Mouse (Mus musculus) liver, embryonic 14.5 days (tissue): ENCODE data around the gene 1700020A23Rik. TPM values are rescaled to one million over a fixed set of nuclear protein-coding genes. Genes with fewer than 3 reads are reported as not detected.

Experiments used
- ATAC-seq: fragments of 200-750 bp; cut with Nextera tagmentation; 2 replicates; pipeline ENCODE4 v1.8.0; 2017; ENCODE audit warnings: moderate number of reproducible peaks, mild to moderate bottlenecking, moderate library complexity; ENCODE audit not compliant: insufficient read depth
- DNase-seq, 3 experiments: peaks; one replicate each; pipeline ENCODE4 v3.0.0-alpha.2; 2012 to 2013; ENCODE audit warnings: low read depth in 3 of 3, low spot score in 3 of 3
- H3K27ac ChIP-seq: fragments of 300-500 bp; sonication (generic); 2 replicates; pipeline ENCODE4 v1.5.1; 2014; ENCODE audit warnings: moderate library complexity, mild to moderate bottlenecking, control low read depth, inconsistent platforms
- H3K27me3 ChIP-seq: fragments of 300-500 bp; sonication (generic); 2 replicates; pipeline ENCODE4 v1.6.1; 2014; ENCODE audit warnings: mild to moderate bottlenecking, low read length, moderate library complexity; ENCODE audit not compliant: control insufficient read depth, insufficient read depth
- H3K36me3 ChIP-seq: fragments of 300-500 bp; sonication (generic); replicated peaks from 2 replicates; pipeline ENCODE4 v1.6.1; 2014; ENCODE audit warnings: low read depth; ENCODE audit not compliant: control insufficient read depth, insufficient read depth
- H3K4me1 ChIP-seq, 2 experiments: fragments of 200-500 bp in 1 of 2; fragments of 300-500 bp in 1 of 2; sonication (generic) in 1 of 2; replicated peaks; 2 replicates each; pipeline ENCODE4 v1.6.1; 2012 to 2014; ENCODE audit warnings: antibody characterized with exemption in 1 of 2, inconsistent platforms in 1 of 2, low read length in 1 of 2; ENCODE audit not compliant: control insufficient read depth in 2 of 2, insufficient read depth in 2 of 2
- H3K4me2 ChIP-seq: fragments of 300-500 bp; sonication (generic); 2 replicates; pipeline ENCODE4 v1.6.1; 2014; ENCODE audit warnings: low read depth, mild to moderate bottlenecking, control low read depth, moderate library complexity
- H3K4me3 ChIP-seq, 2 experiments: fragments of 200-500 bp in 1 of 2; fragments of 300-500 bp in 1 of 2; sonication (generic) in 1 of 2; 2 replicates each; pipeline ENCODE4 v1.5.1; 2012 to 2014; ENCODE audit warnings: low read depth in 2 of 2, low read length in 2 of 2, mild to moderate bottlenecking in 2 of 2, control low read depth in 1 of 2, inconsistent platforms in 1 of 2, moderate library complexity in 1 of 2; ENCODE audit not compliant: insufficient read depth in 1 of 2
- H3K9ac ChIP-seq: fragments of 300-500 bp; sonication (generic); replicated peaks from 2 replicates; pipeline ENCODE4 v1.6.1; 2014; ENCODE audit warnings: mild to moderate bottlenecking, control low read depth, moderate library complexity
- H3K9me3 ChIP-seq: fragments of 300-500 bp; sonication (generic); 2 replicates; pipeline ENCODE4 v1.6.1; 2016; ENCODE audit warnings: low read length, mixed read lengths; ENCODE audit not compliant: control insufficient read depth
- CTCF ChIP-seq: IDR thresholded peaks from 2 replicates; pipeline ENCODE4 v1.5.1; 2016; ENCODE audit warnings: antibody characterized with exemption, low read depth, control low read depth
- EP300 ChIP-seq: IDR thresholded peaks from 2 replicates; pipeline ENCODE4 v1.6.1; 2016; ENCODE audit warnings: antibody characterized with exemption, low read depth
- WGBS: fragments of 180-500 bp; shearing (Covaris S2); extraction: QIAGEN DNeasy Blood & Tissue Kit; methylation state at CpG from one replicate; pipeline ENCODE4 v1.1.7; 2014; ENCODE audit not compliant: insufficient replicate concordance; 5-methylcytosine and 5-hydroxymethylcytosine counted together
- polyA plus RNA-seq, 2 experiments: library from polyadenylated mRNA; depleted of rRNA in 1 of 2; stranded (reverse) in 1 of 2; unstranded in 1 of 2; fragments of >200 nt; fragmentation: Nextera tagmentation in 1 of 2; extraction: Ambion mirVana in 1 of 2; gene quantifications; 2 replicates each; pipeline versions ENCODE4 v1.2.1 to v1.2.3; 2012 to 2014

The 1700020A23Rik gene
- polyA plus RNA-seq, 2 experiments: not detected

DNA sequence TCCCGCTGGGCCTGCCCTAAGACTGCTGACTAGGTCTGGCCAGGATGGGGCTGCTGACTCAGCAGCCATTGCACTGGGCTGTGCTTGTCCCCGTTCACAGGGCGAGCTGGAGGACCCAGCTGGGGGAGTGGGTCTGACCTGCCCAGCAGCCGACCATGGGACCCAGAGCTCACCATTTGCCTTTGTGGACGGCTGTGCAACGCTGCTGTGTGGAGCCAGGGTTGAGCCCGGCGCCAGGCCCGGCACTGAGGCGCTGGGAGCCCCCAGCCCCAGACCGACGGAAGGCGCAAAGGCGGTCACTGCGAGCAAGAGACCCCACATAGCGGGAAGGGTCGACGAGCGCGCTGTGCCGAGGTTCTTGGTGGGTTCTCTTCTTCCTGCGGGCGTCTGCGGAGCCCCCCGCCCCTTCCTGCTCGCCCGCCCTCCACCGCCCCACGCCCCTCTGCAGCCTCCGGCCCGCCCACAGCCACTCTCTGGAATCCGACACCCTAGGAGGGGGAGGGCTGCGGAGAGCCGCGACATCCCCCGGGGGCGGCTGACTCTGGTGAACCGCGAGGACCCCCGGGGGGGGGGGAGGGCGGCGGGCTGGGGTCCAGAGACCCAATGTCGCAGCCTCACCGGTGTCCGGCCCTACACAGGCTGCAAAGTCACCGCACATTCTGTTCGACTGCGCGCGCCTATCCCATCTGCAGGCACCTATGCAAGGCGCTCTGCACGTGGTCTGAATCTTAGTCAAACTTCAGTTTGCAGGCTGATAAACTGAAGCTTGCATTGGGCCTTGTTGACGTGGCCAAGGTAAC lies 7.7 kb upstream of the 1700020A23Rik start, which contains the start of gene Cpxm1:
Gene Cpxm1 (minus strand): TSS at position 389 of the 800 bp plus-strand sequence.
- H3K9ac ChIP-seq: no peak within 1 kb of the TSS
- peak within 1 kb of the TSS; percentile 29 to 46 for H3K4me3 ChIP-seq
- H3K36me3 ChIP-seq: no peaks in the 10 kb centered on the region
- peak within 1 kb of the TSS; percentile 63 for H3K4me2 ChIP-seq
- WGBS: 3% methylated on average over 49 of the region's 53 CpGs
- peaks cover 21% of the 10 kb centered on the region for H3K27me3 ChIP-seq
- no peak for DNase-seq
- no peaks in the 10 kb centered on the region for H3K9me3 ChIP-seq
- no peak for TF ChIP-seq EP300
- TF ChIP-seq CTCF: no peak
- H3K4me1 ChIP-seq: no peaks in the 10 kb centered on the region
- peak; percentile 43; the same call in 1 of the 2 replicates for ATAC-seq
- no peak within 1 kb of the TSS for H3K27ac ChIP-seq

DNA sequence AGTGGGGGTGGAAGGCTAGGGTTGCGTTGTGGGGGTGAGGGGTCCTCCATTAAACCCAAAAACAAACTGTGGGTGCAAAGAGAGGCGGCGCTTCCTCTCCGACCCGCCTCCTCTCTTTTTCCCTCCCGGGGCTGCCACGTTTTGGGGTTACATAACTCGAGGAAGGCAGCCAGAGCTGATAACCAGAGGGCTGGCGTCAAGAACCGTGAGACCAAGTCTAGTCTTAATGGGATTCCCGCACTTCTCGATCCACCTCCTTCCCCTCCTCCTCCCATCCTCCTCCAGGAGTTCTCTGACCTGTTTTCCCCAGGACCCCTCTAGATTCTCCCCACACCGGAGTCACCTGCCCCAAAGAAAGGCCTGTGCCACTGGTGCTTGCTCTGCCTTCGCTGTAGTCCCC lies 7.0 kb upstream of the 1700020A23Rik start:
- H3K4me1 ChIP-seq: no peaks in the 10 kb centered on the region
- no peak for TF ChIP-seq EP300
- TF ChIP-seq CTCF: no peak
- ATAC-seq: no peak
- no peak overlapping the region for H3K27ac ChIP-seq
- 13% methylated on average over 14 of the region's 14 CpGs for WGBS
- H3K9ac ChIP-seq: no peak overlapping the region
- H3K36me3 ChIP-seq: no peaks in the 10 kb centered on the region
- H3K27me3 ChIP-seq: peaks cover 21% of the 10 kb centered on the region
- peak overlapping the region; percentile 63 for H3K4me2 ChIP-seq
- no peak overlapping the region for H3K4me3 ChIP-seq
- H3K9me3 ChIP-seq: no peaks in the 10 kb centered on the region
- DNase-seq: no peak

DNA sequence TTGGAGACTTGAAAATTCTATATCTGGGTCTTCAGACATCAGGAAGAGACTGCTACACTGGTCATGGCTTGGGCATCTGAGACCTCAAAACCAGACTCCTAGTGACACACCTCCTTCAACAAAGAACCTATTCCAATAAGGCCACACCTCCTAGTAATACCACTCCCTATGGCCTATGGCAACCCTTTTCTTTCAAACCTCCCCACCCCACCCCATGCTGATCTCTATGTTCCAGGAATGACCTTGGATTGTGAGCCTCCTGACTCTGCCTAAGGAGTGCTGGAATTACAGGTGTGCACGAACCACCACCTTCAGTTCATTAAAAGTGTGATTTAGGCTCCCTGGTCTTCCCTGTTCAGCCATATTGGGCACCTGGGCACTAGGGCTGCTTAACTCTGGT lies 5.0 kb upstream of the 1700020A23Rik start:
- Histone ChIP-seq H3K4me1 (no peaks in the 10 kb centered on the region), H3K27me3 (peaks cover 21% of the 10 kb centered on the region), H3K4me2 (no peak overlapping the region), H3K27ac (no peak overlapping the region), H3K36me3 (no peaks in the 10 kb centered on the region), H3K9me3 (no peaks in the 10 kb centered on the region), H3K4me3 (no peak overlapping the region), H3K9ac (no peak overlapping the region)
- WGBS: 50% methylated on average over 1 of the region's 1 CpGs
- no peak for ATAC-seq
- no peak for TF ChIP-seq EP300
- no peak for TF ChIP-seq CTCF
- no peak for DNase-seq

DNA sequence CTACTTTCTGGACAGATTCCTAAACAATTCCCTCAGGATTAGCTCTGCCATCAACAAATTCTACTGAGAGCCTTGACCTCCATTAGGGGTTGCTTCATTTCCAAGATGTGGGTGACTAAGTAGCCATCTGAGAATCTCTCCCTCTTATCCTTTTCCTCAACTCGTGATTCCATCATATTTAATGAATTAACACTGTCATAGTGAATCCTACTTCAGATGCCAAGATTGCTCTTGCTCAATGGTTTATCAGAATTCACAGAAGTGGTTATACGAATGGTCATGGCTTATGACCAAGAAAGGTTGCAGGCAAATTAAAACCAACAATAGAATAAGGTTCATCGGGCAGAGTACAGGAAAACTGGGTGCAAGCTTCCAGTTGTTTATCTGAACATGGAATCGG lies 3.2 kb upstream of the 1700020A23Rik start:
- Histone ChIP-seq H3K4me2 (no peak overlapping the region), H3K9ac (no peak overlapping the region), H3K36me3 (no peaks in the 10 kb centered on the region), H3K4me3 (no peak overlapping the region), H3K27ac (no peak overlapping the region), H3K4me1 (no peaks in the 10 kb centered on the region), H3K27me3 (peaks cover 16% of the 10 kb centered on the region), H3K9me3 (no peaks in the 10 kb centered on the region)
- ATAC-seq (no peak), DNase-seq (no peak)
- TF ChIP-seq CTCF (no peak), EP300 (no peak)
- WGBS: 60% methylated on average over 4 of the region's 4 CpGs

DNA sequence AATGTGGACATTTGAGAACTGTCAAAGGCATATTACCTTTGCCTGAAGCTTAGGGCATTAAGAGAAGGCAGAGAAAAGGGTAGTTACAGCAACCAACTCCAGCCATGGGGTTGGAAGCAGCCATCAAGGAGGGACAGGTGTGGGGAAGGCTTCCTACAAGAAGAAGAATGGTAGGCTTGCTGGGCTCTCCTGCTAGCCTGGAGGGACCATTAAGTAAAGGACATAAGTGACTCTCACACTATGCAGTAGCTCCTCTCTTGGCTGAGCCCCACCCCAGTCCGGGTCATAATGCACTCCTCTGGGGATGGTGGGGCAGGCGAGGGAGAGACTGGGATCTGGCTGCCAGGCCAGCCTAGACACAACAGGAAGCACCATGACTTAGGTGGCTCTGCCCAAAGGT lies 1.1 kb downstream of the 1700020A23Rik start, which contains the start of gene Tmem239:
Gene Tmem239 (plus strand): TSS at position 301 of the 400 bp plus-strand sequence.
- Histone ChIP-seq H3K4me2 (no peak within 1 kb of the TSS), H3K27ac (no peak within 1 kb of the TSS), H3K27me3 (no peaks in the 10 kb centered on the region), H3K4me3 (no peak within 1 kb of the TSS), H3K9me3 (no peaks in the 10 kb centered on the region), H3K9ac (no peak within 1 kb of the TSS), H3K4me1 (no peaks in the 10 kb centered on the region), H3K36me3 (no peaks in the 10 kb centered on the region)
- WGBS: 62% methylated on average over 2 of the region's 2 CpGs
- no peak for DNase-seq
- TF ChIP-seq CTCF: no peak
- TF ChIP-seq EP300: no peak
- ATAC-seq: no peak
